Mouse (Mus musculus) adrenal gland, adult 18-20 months (tissue): ENCODE results near the gene Rps11. TPM values are rescaled to one million over a fixed set of nuclear protein-coding genes. Genes with fewer than 3 reads are reported as not detected.

Experiments
- DNase-seq, 2 experiments: peaks; one replicate each; pipeline ENCODE4 v3.0.0; 2021 to 2022; ENCODE audit warnings: low spot score in 2 of 2
- microRNA-seq, 2 experiments: library from miRNA; unstranded; fragments of <30 nt; microRNA quantifications; one replicate each; pipeline ENCODE4 v1.2.0; 2021; ENCODE audit warnings: borderline number of aligned reads in 2 of 2
- total RNA-seq, 2 experiments: library from RNA; stranded (reverse); gene quantifications; 1 replicate in 1 of 2; 2 replicates in 1 of 2; pipeline ENCODE4 v1.2.3; 2021

Gene Rps11
- total RNA-seq, 2 experiments from 2014 or later, result 1,173 to 1,310 TPM

- no peak for DNase-seq
These were observed 32.9 kb downstream of the Rps11 start for GRCm38 (mm10) chr7:45091001-45091990.

GRCm38 (mm10) chr7:45090251-45090977, 33.8 kb downstream of the Rps11 start:
- no peak for DNase-seq

- DNase-seq, result no peak
These were observed 35.6 kb downstream of the Rps11 start for GRCm38 (mm10) chr7:45088597-45088996.

- DNase-seq, result no peak
These were observed 38.2 kb downstream of the Rps11 start for GRCm38 (mm10) chr7:45086084-45086483.

- no peak for DNase-seq
These were observed 40.8 kb downstream of the Rps11 start for GRCm38 (mm10) chr7:45083300-45083890.

- no peak for DNase-seq
These were observed 41.6 kb downstream of the Rps11 start for GRCm38 (mm10) chr7:45082401-45083299.

GRCm38 (mm10) chr7:45081016-45081415, 43.2 kb downstream of the Rps11 start:
- DNase-seq, result no peak

GRCm38 (mm10) chr7:45079856-45080255, 44.4 kb downstream of the Rps11 start:
- peak; percentile 95 to 97 for DNase-seq

- peak; percentile 75 to 81 for DNase-seq
These were observed 45.7 kb downstream of the Rps11 start for GRCm38 (mm10) chr7:45078513-45078912.

GRCm38 (mm10) chr7:45077829-45078228, 46.4 kb downstream of the Rps11 start:
- DNase-seq, result no peak

GRCm38 (mm10) chr7:45077322-45077721, 46.9 kb downstream of the Rps11 start:
- no peak for DNase-seq

GRCm38 (mm10) chr7:45076501-45076900, 47.7 kb downstream of the Rps11 start:
- no peak for DNase-seq

GRCm38 (mm10) chr7:45075405-45075804, 48.8 kb downstream of the Rps11 start:
- DNase-seq, result peak in 1 of 2 experiments; percentile 48

GRCm38 (mm10) chr7:45073949-45074348, 50.3 kb downstream of the Rps11 start:
- no peak for DNase-seq

- DNase-seq, result no peak
These were observed 51.0 kb downstream of the Rps11 start for GRCm38 (mm10) chr7:45073171-45073707.

Small RNA genes within 50 kb of the gene (microRNA-seq; reads per million reads assigned to microRNA genes)
- 654 to 1,330 reads per million in 2 experiments for gene Mir150
- 69.5 to 90.6 reads per million in 2 experiments for gene Mir5121
- gene Mir7055, result 0 reads per million in 2 experiments

Other genes starting within 250 kb of the Rps11 start
- 10 to 100 TPM; 75.2 to 90.9 TPM for gene Med25, start 231.7 kb downstream of the Rps11 start, total RNA-seq
- 10 to 100 TPM; 24.1 to 28.3 TPM for gene Fuz, start 228.4 kb downstream of the Rps11 start, total RNA-seq
- 10 to 100 TPM; 81.7 to 97.4 TPM for gene Ap2a1, start 194.9 kb downstream of the Rps11 start, total RNA-seq
- gene Tsks, start 181.2 kb downstream of the Rps11 start, total RNA-seq, result not detected
- 10 to 100 TPM in 1 of 2 experiments, 1 to 10 TPM in 1; 9.3 to 12.8 TPM for gene Cpt1c, start 149.6 kb downstream of the Rps11 start, total RNA-seq
- 100 to 1,000 TPM; 203 to 216 TPM for gene Prmt1, start 137.9 kb downstream of the Rps11 start, total RNA-seq
- gene Irf3, start 126.8 kb downstream of the Rps11 start, total RNA-seq, result 100 to 1,000 TPM; 128 to 131 TPM
- 10 to 100 TPM; 13.9 to 14.2 TPM for gene Bcl2l12, start 125.7 kb downstream of the Rps11 start, total RNA-seq
- gene Scaf1, start 108.1 kb downstream of the Rps11 start, total RNA-seq, result 10 to 100 TPM; 75.1 to 85.9 TPM
- gene Rras, start 106.5 kb downstream of the Rps11 start, total RNA-seq, result 100 to 1,000 TPM in 1 of 2 experiments, 10 to 100 TPM in 1; 86.9 to 106 TPM
- 10 to 100 TPM; 30.8 to 45.3 TPM for gene Prr12, start 71.6 kb downstream of the Rps11 start, total RNA-seq
- gene Nosip, start 62.0 kb downstream of the Rps11 start, total RNA-seq, result 10 to 100 TPM; 44.3 to 46.8 TPM
- gene Prrg2, start 61.8 kb downstream of the Rps11 start, total RNA-seq, result 10 to 100 TPM; 14.9 to 28.3 TPM
- gene Rcn3, start 32.2 kb downstream of the Rps11 start, total RNA-seq, result 10 to 100 TPM; 32.0 to 36.4 TPM
- gene Fcgrt, start 20.6 kb downstream of the Rps11 start, total RNA-seq, result 100 to 1,000 TPM; 111 to 137 TPM
- 1,000 to 10,000 TPM; 1,445 to 1,619 TPM for gene Rpl13a, start 4.3 kb upstream of the Rps11 start, total RNA-seq
- gene Gm45713, start 11.8 kb upstream of the Rps11 start, total RNA-seq, result not detected
- 10 to 100 TPM; 20.6 to 26.8 TPM for gene Flt3l, start 12.0 kb upstream of the Rps11 start, total RNA-seq
- 10 to 100 TPM; 57.3 to 58.6 TPM for gene Pih1d1, start 29.9 kb upstream of the Rps11 start, total RNA-seq
- 10 to 100 TPM; 58.4 to 68.5 TPM for gene Aldh16a1, start 30.1 kb upstream of the Rps11 start, total RNA-seq
- gene Slc17a7, start 39.5 kb upstream of the Rps11 start, total RNA-seq, result under 1 TPM; 0.19 to 0.23 TPM
- gene Gfy, start 55.1 kb upstream of the Rps11 start, total RNA-seq, result not detected
- gene Pth2, start 56.6 kb upstream of the Rps11 start, total RNA-seq, result not detected
- under 1 TPM in 1 of 2 experiments, not detected in 1; 0.29 TPM for gene Ccdc155, start 80.5 kb upstream of the Rps11 start, total RNA-seq
- not detected for gene Dkkl1, start 87.7 kb upstream of the Rps11 start, total RNA-seq
- gene Tead2, start 91.3 kb upstream of the Rps11 start, total RNA-seq, result 10 to 100 TPM in 1 of 2 experiments, 1 to 10 TPM in 1; 8.5 to 11.7 TPM
- gene Cd37, start 114.7 kb upstream of the Rps11 start, total RNA-seq, result 1 to 10 TPM; 4.0 to 7.4 TPM
- not detected for gene Slc6a16, start 116.6 kb upstream of the Rps11 start, total RNA-seq
- gene Slc6a21, start 153.1 kb upstream of the Rps11 start, total RNA-seq, result under 1 TPM in 1 of 2 experiments, not detected in 1; 0.19 TPM
- 10 to 100 TPM in 1 of 2 experiments, 1 to 10 TPM in 1; 7.8 to 11.0 TPM for gene Trpm4, start 209.3 kb upstream of the Rps11 start, total RNA-seq
- gene Hrc, start 210.9 kb upstream of the Rps11 start, total RNA-seq, result under 1 TPM; 0.17 to 0.83 TPM
- 1 to 10 TPM; 1.7 to 3.2 TPM for gene Ppfia3, start 242.6 kb upstream of the Rps11 start, total RNA-seq
- gene Lin7b, start 246.1 kb upstream of the Rps11 start, total RNA-seq, result 1 to 10 TPM; 1.3 to 1.7 TPM